Mouse (Mus musculus) hindbrain, embryonic 11.5 days (tissue): ENCODE results near the gene Exosc9. TPM values are rescaled to one million over a fixed set of nuclear protein-coding genes. Genes with fewer than 3 reads are reported as not detected.
A peak's percentile ranks its signal among the peaks of the same experiment; 100 is the strongest.
"Not testable (repeated sequence)": the region's sequence is repeated elsewhere in the genome, so short reads cannot be mapped to it uniquely, and the experiment has no call there.

Experiments used
- ATAC-seq: fragments of 200-750 bp; cut with Nextera tagmentation; 2 replicates; pipeline ENCODE4 v1.8.0; 2017; ENCODE audit warnings: mild to moderate bottlenecking, moderate TSS enrichment, moderate library complexity; ENCODE audit not compliant: low FRiP score
- DNase-seq: peaks from one replicate; pipeline ENCODE4 v3.0.0-alpha.2; 2015; ENCODE audit warnings: low spot score
- H3K27ac ChIP-seq: fragments of 300-500 bp; sonication (generic); 2 replicates; pipeline ENCODE4 v1.5.1; 2014; ENCODE audit warnings: mild to moderate bottlenecking, low read depth, low read length
- H3K27me3 ChIP-seq: fragments of 300-500 bp; sonication (generic); 2 replicates; pipeline ENCODE4 v1.6.1; 2014; ENCODE audit warnings: mild to moderate bottlenecking, low read length, moderate library complexity, mixed read lengths; ENCODE audit not compliant: control insufficient read depth, insufficient read depth
- H3K36me3 ChIP-seq: fragments of 300-500 bp; sonication (generic); 2 replicates; pipeline ENCODE4 v1.6.1; 2014; ENCODE audit warnings: mild to moderate bottlenecking, low read length, moderate library complexity, mixed read lengths; ENCODE audit not compliant: control insufficient read depth, insufficient read depth
- H3K4me1 ChIP-seq: fragments of 300-500 bp; sonication (generic); replicated peaks from 2 replicates; pipeline ENCODE4 v1.6.1; 2014; ENCODE audit warnings: low read length, mixed read lengths; ENCODE audit not compliant: control insufficient read depth, insufficient read depth
- H3K4me2 ChIP-seq: fragments of 300-500 bp; sonication (generic); replicated peaks from 2 replicates; pipeline ENCODE4 v1.6.1; 2014; ENCODE audit warnings: mild to moderate bottlenecking, low read depth, low read length
- H3K4me3 ChIP-seq: fragments of 300-500 bp; sonication (generic); 2 replicates; pipeline ENCODE4 v1.5.1; 2014; ENCODE audit warnings: low read depth, low read length
- H3K9ac ChIP-seq: fragments of 300-500 bp; sonication (generic); 2 replicates; pipeline ENCODE4 v1.6.1; 2014; ENCODE audit warnings: low read depth, low read length
- H3K9me3 ChIP-seq: fragments of 300-500 bp; sonication (generic); 2 replicates; pipeline ENCODE4 v1.6.1; 2016; ENCODE audit warnings: low read length; ENCODE audit not compliant: control insufficient read depth
- WGBS: fragments of 180-500 bp; shearing (Covaris S2); extraction: QIAGEN DNeasy Blood & Tissue Kit; methylation state at CpG from one replicate; pipeline ENCODE4 v1.1.7; 2014; 5-methylcytosine and 5-hydroxymethylcytosine counted together
- polyA plus RNA-seq: library from polyadenylated mRNA; unstranded; fragments of >200 nt; fragmentation: Nextera tagmentation; extraction: Ambion mirVana; gene quantifications from 2 replicates; pipeline ENCODE4 v1.2.1, GENCODE M21; 2014

The Exosc9 gene
- polyA plus RNA-seq, 1 experiment from 2014 or later: 104 TPM

DNA sequence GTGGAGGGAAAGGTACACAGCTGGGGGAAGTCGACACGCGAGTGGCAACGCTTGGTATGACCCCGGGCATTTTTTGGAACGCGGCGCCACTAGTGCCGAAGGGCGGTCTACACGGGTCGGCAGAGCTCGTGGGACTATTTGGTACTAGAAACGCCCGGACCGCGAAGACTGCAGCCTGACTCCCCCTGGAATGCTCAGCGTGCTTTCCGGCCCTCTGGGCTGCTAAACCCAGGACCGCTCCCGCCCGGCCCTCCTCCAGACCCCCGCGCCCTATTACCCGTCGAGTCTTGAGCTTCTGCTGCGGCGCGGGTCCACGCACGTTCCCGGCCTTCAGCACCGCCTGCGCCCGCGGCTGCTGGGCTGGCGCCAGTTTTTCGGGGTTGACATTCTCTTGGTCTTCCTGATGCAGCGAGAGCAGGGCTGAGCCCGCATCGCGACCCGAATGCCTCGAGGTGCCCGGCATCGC is 19.0 kb downstream of the Exosc9 start:
- under 1% methylated on average over 46 of the region's 46 CpGs for WGBS
- H3K27me3 ChIP-seq: no peaks in the 10 kb centered on the region
- DNase-seq: peak; percentile 46
- ATAC-seq: peak; percentile 43
- H3K9me3 ChIP-seq: no peaks in the 10 kb centered on the region
- H3K27ac ChIP-seq: peak overlapping the region; percentile 51; the same call in 1 of the 2 replicates
- H3K4me1 ChIP-seq: 0 out of 2 replicates have a peak, but pooled peaks cover 4% of the 10 kb centered on the region
- H3K9ac ChIP-seq: peak overlapping the region; percentile 76
- peaks cover 11% of the 10 kb centered on the region; the same call in 1 of the 2 replicates for H3K36me3 ChIP-seq
- H3K4me3 ChIP-seq: peak overlapping the region; percentile 79
- H3K4me2 ChIP-seq: peak overlapping the region; percentile 77

DNA sequence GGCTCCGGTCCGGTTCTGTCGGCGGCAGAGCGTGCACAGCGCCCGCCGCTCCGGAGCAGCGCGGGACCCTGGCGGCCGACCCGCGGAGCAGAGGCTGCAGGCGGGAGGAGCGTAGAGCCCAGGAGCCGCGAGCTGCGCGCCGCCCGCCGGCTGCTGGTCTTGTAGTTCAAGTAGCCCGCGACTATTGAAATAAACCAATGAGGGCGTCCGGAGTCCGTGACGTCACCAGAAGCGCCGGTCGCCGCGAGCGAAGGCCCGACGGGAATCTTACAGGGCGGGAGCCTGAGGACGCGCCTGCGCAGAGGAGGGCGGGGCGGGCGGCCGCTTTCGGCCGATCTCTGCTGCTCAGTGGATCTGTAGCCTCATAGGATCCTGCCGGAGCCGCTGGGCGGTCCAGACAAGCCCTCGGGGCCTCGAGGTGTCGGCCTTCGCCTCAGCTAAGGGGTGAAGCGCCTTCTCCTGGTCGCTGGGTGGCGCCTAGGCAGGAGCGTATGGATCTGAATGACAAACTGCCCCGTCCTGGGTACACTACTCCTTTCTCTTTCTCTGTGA is 19.5 kb downstream of the Exosc9 start, which contains the start of gene Ccna2:
Gene Ccna2, minus strand, starts transcription at position 324 of the 552 bp plus-strand sequence.
- Histone ChIP-seq H3K36me3 (peaks cover 7% of the 10 kb centered on the region; the same call in 1 of the 2 replicates), H3K27me3 (no peaks in the 10 kb centered on the region), H3K27ac (peak within 1 kb of the TSS; percentile 72), H3K4me3 (peak within 1 kb of the TSS; percentile 79), H3K9ac (peak within 1 kb of the TSS; percentile 76), H3K4me2 (peak within 1 kb of the TSS; percentile 77), H3K9me3 (no peaks in the 10 kb centered on the region), H3K4me1 (0 out of 2 replicates have a peak, but pooled peaks cover 4% of the 10 kb centered on the region)
- under 1% methylated on average over 60 of the region's 60 CpGs for WGBS
- ATAC-seq: peak; percentile 100
- DNase-seq: peak; percentile 97

GRCm38 (mm10) chr3:36598811-36599210 is 46.4 kb downstream of the Exosc9 start:
- ATAC-seq: no peak
- H3K4me1 ChIP-seq: no peaks in the 10 kb centered on the region
- no peaks in the 10 kb centered on the region for H3K9me3 ChIP-seq
- H3K9ac ChIP-seq: no peak overlapping the region
- no peaks in the 10 kb centered on the region for H3K36me3 ChIP-seq
- 88% methylated on average over 3 of the region's 3 CpGs for WGBS
- no peak for DNase-seq
- H3K27ac ChIP-seq: no peak overlapping the region
- H3K4me3 ChIP-seq: no peak overlapping the region
- no peaks in the 10 kb centered on the region for H3K27me3 ChIP-seq
- no peak overlapping the region for H3K4me2 ChIP-seq

DNA sequence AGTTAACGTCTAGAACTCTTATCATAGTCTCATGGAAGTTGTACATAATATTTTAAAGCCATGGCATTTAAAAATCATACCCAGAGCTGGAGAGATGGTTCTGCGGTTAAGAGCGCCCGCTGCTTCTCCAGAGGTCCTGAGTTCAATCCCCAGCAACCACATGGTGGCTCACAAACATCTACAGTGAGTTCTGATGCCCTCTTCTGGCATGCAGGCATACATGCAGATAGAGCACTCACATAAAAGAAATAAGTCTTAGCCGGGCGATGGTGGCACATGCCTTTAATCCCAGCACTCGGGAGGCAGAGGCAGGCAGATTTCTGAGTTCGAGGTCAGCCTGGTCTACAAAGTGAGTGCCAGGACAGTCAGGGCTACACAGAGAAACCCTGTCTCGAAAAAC is 47.4 kb downstream of the Exosc9 start:
- not testable (repeated sequence) for H3K9ac ChIP-seq, ATAC-seq, H3K4me3 ChIP-seq, H3K36me3 ChIP-seq, H3K4me2 ChIP-seq, H3K27ac ChIP-seq, DNase-seq, H3K4me1 ChIP-seq, H3K27me3 ChIP-seq, H3K9me3 ChIP-seq
- 90% methylated on average over 8 of the region's 9 CpGs for WGBS

GRCm38 (mm10) chr3:36605894-36606783 is 53.7 kb downstream of the Exosc9 start:
- H3K27ac ChIP-seq: no peak overlapping the region
- 79% methylated on average over 7 of the region's 7 CpGs for WGBS
- no peaks in the 10 kb centered on the region for H3K36me3 ChIP-seq
- no peak overlapping the region for H3K9ac ChIP-seq
- DNase-seq (no peak), ATAC-seq (no peak)
- H3K27me3 ChIP-seq: no peaks in the 10 kb centered on the region
- H3K9me3 ChIP-seq: no peaks in the 10 kb centered on the region
- no peak overlapping the region for H3K4me3 ChIP-seq
- no peaks in the 10 kb centered on the region for H3K4me1 ChIP-seq
- no peak overlapping the region for H3K4me2 ChIP-seq

- no peaks in the 10 kb centered on the region for H3K9me3 ChIP-seq
- DNase-seq: no peak
- peak; percentile 48 for ATAC-seq
- H3K36me3 ChIP-seq: no peaks in the 10 kb centered on the region
- no peak overlapping the region for H3K27ac ChIP-seq
- WGBS: 8% methylated on average over 6 of the region's 6 CpGs
- H3K4me2 ChIP-seq: peak overlapping the region; percentile 46
- peak overlapping the region; percentile 74 for H3K9ac ChIP-seq
- peak overlapping the region; percentile 61 for H3K4me3 ChIP-seq
- no peaks in the 10 kb centered on the region for H3K4me1 ChIP-seq
- H3K27me3 ChIP-seq: no peaks in the 10 kb centered on the region
Observed at GRCm38 (mm10) chr3:36612687-36613086, 60.3 kb downstream of the Exosc9 start.

DNA sequence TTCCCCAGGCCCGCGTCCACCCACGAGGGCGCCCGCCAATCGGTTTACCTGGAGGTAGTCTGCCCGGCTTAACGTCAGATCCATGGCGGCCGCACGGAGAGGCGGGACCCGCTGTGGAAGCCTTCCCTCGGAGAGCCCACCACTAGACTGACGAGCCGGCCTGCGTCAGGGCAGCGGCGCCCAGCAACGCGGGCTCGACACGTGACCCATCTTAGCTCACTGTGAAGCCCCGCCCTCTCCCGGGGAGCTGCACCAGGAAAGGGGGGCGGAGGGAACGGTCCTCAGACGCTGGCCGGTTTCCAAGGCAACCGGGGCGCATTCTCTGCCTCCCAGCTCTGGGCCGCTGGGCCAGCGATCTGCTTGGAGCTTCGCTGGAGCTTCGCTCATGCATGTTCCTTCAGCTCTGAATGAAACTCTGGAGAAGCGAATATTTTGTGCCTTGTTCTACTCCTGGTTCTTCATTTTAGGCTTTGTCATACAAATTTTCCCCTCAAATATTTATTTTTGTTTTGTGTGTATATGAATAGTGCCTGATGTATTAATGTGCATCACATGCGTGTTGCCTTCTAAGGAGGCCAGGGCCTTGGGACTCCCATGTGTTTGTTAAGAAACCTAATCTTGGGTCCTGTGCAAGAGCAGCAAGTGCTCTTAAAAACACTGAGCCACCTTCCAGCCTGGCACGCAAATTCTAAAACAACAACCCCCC is 60.9 kb downstream of the Exosc9 start, which contains the start of gene Bbs7:
Gene Bbs7, minus strand, starts transcription at position 276 of the 706 bp plus-strand sequence.
- Histone ChIP-seq H3K27me3 (no peaks in the 10 kb centered on the region), H3K4me2 (peak within 1 kb of the TSS; percentile 46), H3K27ac (no peak within 1 kb of the TSS), H3K9ac (peak within 1 kb of the TSS; percentile 74), H3K9me3 (no peaks in the 10 kb centered on the region), H3K36me3 (no peaks in the 10 kb centered on the region), H3K4me3 (peak within 1 kb of the TSS; percentile 61), H3K4me1 (no peaks in the 10 kb centered on the region)
- WGBS: 5% methylated on average over 36 of the region's 38 CpGs
- peak; percentile 100 for ATAC-seq
- DNase-seq: peak; percentile 99

DNA sequence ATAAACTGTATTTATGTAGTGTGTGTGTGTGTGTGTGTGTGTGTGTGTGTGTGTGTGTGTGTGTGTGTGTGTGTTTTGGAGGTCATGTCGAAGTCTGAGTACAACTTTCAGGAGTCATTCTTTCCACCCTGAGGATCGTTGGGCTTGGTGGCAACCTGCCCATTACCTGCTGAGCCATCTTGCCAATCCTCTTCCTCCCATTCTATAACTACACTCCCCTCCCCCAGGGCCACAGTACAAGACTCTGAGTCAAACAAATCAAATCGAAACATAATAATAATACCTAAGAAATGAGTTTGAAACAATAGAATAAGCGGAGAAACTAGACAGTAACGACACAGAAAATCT is 61.5 kb downstream of the Exosc9 start:
- ATAC-seq (no peak; the same call in 1 of the 2 replicates), DNase-seq (no peak)
- H3K9me3 ChIP-seq: no peaks in the 10 kb centered on the region
- 67% methylated on average over 5 of the region's 5 CpGs for WGBS
- H3K4me2 ChIP-seq: no peak overlapping the region
- H3K4me1 ChIP-seq: no peaks in the 10 kb centered on the region
- H3K36me3 ChIP-seq: no peaks in the 10 kb centered on the region
- no peaks in the 10 kb centered on the region for H3K27me3 ChIP-seq
- H3K4me3 ChIP-seq: no peak overlapping the region
- no peak overlapping the region for H3K27ac ChIP-seq
- H3K9ac ChIP-seq: no peak overlapping the region
